Mouse (Mus musculus): ENCODE data around the gene Dynlt1b.
"Not testable (repeated sequence)": the region's sequence is repeated elsewhere in the genome, so short reads cannot be mapped to it uniquely, and the experiment has no call there.

DNA sequence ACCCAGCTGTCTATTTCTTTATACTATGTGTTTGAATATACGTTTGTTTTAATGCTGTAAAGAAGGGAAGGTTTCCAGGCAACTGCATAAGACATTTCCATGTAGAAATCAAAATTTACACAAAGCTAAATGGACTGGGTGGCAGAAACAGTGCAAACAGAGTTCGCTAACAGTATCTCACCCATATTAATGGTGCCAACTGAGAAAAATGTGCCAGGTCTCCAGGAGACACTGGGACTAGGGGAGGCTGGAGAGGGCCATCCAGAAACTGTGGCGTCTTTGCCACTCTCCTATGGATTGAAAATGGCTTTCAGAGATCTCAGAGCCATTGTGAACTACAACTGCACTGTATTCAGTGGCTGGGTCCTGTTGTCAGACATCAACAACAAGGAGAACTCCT is 40.1 kb downstream of the Dynlt1b start:
- not testable (repeated sequence) for TF ChIP-seq CTCF, EP300 (IDR thresholded peaks at IDR 0.05; ENCODE audit: low read depth)
